16 mouse cellular contexts compared by ENCODE assay signal in the genomic region with DNA sequence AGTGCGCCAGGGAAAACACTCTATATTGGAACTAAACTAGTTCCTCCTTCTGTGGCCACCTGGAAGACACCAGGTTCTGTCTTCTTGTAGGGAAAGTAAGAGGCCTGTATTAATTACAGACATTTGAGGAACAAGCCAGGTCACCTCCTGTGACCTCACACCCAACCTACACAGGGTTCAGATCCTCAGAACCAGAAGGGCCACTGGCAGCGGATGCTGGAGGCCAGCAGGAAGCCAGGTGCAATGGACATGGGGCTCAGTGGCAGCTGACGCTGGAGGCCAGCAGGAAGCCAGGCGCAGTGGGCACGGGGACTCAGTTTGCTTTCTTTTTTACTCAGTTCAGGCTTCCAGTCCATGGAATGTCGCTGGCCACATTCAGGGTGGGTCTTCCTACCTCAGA.
DNase-seq lines count a peak whose midpoint lies in the region; ATAC-seq and TF ChIP-seq lines count a peak whose summit lies in the region.
"Had no signal": no experiment of that assay in that cellular context is flagged by ENCODE, and none has a peak within 500 bp of the region (broad histone marks: within the 10 kb centered on the region; RNA-seq: fewer than 3 reads in every experiment).

No protein-coding gene starts in this region.

- DNase-seq in spleen, adult 2 months (ENCODE audit: low read depth in 1 of 2, low spot score in 2 of 2), result no peak
- no peak for DNase-seq in spleen, adult 12 weeks (ENCODE audit: low spot score)
- DNase-seq in kidney, adult 11 months, result no peak
- DNase-seq in heart, adult 2 months, result no peak
- DNase-seq: adrenal gland, postnatal 14 days; cerebellum, adult 11-12 months; cerebellum, adult 9-10 months; cerebellum, postnatal 25 days; gastrocnemius, postnatal 36 days had no signal

- H3K4me1 ChIP-seq in spleen, adult 2 months (ENCODE audit: control insufficient read depth, insufficient read depth, insufficient read length), result peaks cover 32% of the 10 kb centered on the region
- H3K4me1 ChIP-seq in limb, embryonic 12.5 days (replicated peaks), result no peaks in the 10 kb centered on the region
- H3K4me1 ChIP-seq in heart, adult 2 months (ENCODE audit: control insufficient read depth, insufficient read depth, low read length), result no peaks in the 10 kb centered on the region
- H3K4me1 ChIP-seq: forebrain, embryonic 15.5 days had no signal

- H3K4me3 ChIP-seq in spleen, adult 2 months (ENCODE audit: extremely low read depth, insufficient read depth, insufficient read length), result no peak overlapping the region
- H3K4me3 ChIP-seq in limb, embryonic 12.5 days (replicated peaks), result no peak overlapping the region
- H3K4me3 ChIP-seq in heart, adult 2 months, result no peak overlapping the region
- H3K4me3 ChIP-seq: erythroblast, embryonic 14.5 days; forebrain, embryonic 15.5 days; heart, embryonic 12.5 days had no signal

- H3K79me2 ChIP-seq in heart, adult 2 months (replicated peaks; ENCODE audit: control insufficient read depth, insufficient read depth, low read length), result no peaks in the 10 kb centered on the region

- 59% methylated on average over 6 of the region's 6 CpGs for WGBS in spleen, adult 2 months
- 77% methylated on average over 6 of the region's 6 CpGs for WGBS in limb, embryonic 12.5 days
- 88% methylated on average over 6 of the region's 6 CpGs for WGBS in heart, adult 2 months

- H3K27ac ChIP-seq in spleen, adult 2 months (ENCODE audit: insufficient read depth, low read length), result 0 out of 2 replicates have a peak overlapping the region, but pooled peaks have one; percentile 26
- 0 out of 2 replicates have a peak overlapping the region, but pooled peaks have one; percentile 35 for H3K27ac ChIP-seq in limb, embryonic 12.5 days
- no peak overlapping the region for H3K27ac ChIP-seq in heart, adult 2 months
- H3K27ac ChIP-seq: forebrain, embryonic 15.5 days had no signal

- intact Hi-C loops in heart, adult 2 months (cut with DNase I), result no loop called here

- H3K27me3 ChIP-seq in spleen, adult 2 months (ENCODE audit: control insufficient read depth, insufficient read depth, low read length), result no peaks in the 10 kb centered on the region
- no peaks in the 10 kb centered on the region for H3K27me3 ChIP-seq in limb, embryonic 12.5 days
- H3K27me3 ChIP-seq in heart, adult 2 months (ENCODE audit: control insufficient read depth, insufficient read depth, low read length), result no peaks in the 10 kb centered on the region
- H3K27me3 ChIP-seq: forebrain, embryonic 15.5 days; heart, embryonic 12.5 days had no signal

- TF ChIP-seq CTCF in spleen, adult 2 months (IDR thresholded peaks at IDR 0.05; ENCODE audit: extremely low read depth, insufficient read depth, insufficient read length, insufficient replicate concordance), result no peak
- TF ChIP-seq CTCF in heart, adult 2 months (IDR thresholded peaks at IDR 0.05), result no peak

- ATAC-seq in common myeloid progenitor, adult 5-6 weeks (replicated peaks; ENCODE audit: low read depth, poor library complexity, severe bottlenecking), result peak; percentile 29; the same call in 1 of the 2 replicates
- no peak for ATAC-seq in limb, embryonic 12.5 days (ENCODE audit: insufficient number of reproducible peaks, insufficient read depth, low FRiP score, low TSS enrichment, low read depth)
- no peak for ATAC-seq in erythroblast, adult 5-6 weeks (replicated peaks; ENCODE audit: low FRiP score, poor library complexity, severe bottlenecking)
- ATAC-seq: forebrain, embryonic 15.5 days; hindbrain, embryonic 16.5 days had no signal

- no peak overlapping the region for H3K9ac ChIP-seq in limb, embryonic 12.5 days (replicated peaks)
- no peak overlapping the region for H3K9ac ChIP-seq in heart, adult 2 months (ENCODE audit: low read depth, low read length)
- H3K9ac ChIP-seq: forebrain, embryonic 15.5 days; heart, embryonic 12.5 days had no signal

- no peak for TF ChIP-seq EP300 in heart, adult 2 months (IDR thresholded peaks at IDR 0.05; ENCODE audit: insufficient read depth, low read depth, low read length)

- no peaks in the 10 kb centered on the region for H3K9me3 ChIP-seq in limb, embryonic 12.5 days
- H3K9me3 ChIP-seq: forebrain, embryonic 15.5 days had no signal

- H3K4me2 ChIP-seq in limb, embryonic 12.5 days, result no peak overlapping the region
- H3K4me2 ChIP-seq: forebrain, embryonic 15.5 days; heart, embryonic 12.5 days had no signal

- TF ChIP-seq POLR2A in spleen, adult 2 months (IDR thresholded peaks at IDR 0.05; ENCODE audit: low read depth, low read length), result no peak
- no peak for TF ChIP-seq POLR2A in heart, adult 2 months (IDR thresholded peaks at IDR 0.05; ENCODE audit: insufficient read depth, low read depth, low read length)

- H3K36me3 ChIP-seq in spleen, adult 2 months (ENCODE audit: control insufficient read depth, insufficient read depth, low read length), result no peaks in the 10 kb centered on the region
- no peaks in the 10 kb centered on the region for H3K36me3 ChIP-seq in limb, embryonic 12.5 days
- no peaks in the 10 kb centered on the region for H3K36me3 ChIP-seq in heart, adult 2 months (ENCODE audit: control insufficient read depth, insufficient read depth, low read length)
- H3K36me3 ChIP-seq: forebrain, embryonic 15.5 days; heart, embryonic 12.5 days had no signal
